Mouse (Mus musculus) hindlimb bud, embryonic 11.5 days (tissue): ENCODE results near the gene Flrt1.
"Not testable (repeated sequence)": the region's sequence is repeated elsewhere in the genome, so short reads cannot be mapped to it uniquely, and the experiment has no call there.

Source experiments
- DNase-seq: peaks from one replicate; pipeline ENCODE4 v3.0.0-alpha.2; 2012; ENCODE audit warnings: low read depth, low spot score; ENCODE audit errors: extremely low spot score

Gene Flrt1

DNA sequence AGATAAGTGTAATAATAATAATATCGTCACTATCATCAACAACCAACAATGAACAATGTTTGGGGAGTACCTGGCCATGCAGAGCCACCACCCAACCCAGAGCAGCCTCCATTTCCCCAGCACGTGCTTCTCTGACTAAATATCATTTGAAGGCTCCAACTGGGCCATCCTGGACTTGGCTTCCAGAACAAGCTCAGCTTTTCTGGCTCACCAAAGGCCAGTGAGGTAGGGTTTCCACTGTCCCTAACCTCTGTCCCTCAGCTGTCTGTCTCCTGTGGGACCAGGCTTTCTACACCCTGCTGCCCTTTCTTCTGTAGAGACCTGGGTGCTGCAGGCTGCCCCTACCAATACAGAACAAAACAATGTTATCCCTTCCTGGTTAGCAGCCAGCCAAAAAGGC is 1.0 kb upstream of the Flrt1 start:
- no peak for DNase-seq

DNA sequence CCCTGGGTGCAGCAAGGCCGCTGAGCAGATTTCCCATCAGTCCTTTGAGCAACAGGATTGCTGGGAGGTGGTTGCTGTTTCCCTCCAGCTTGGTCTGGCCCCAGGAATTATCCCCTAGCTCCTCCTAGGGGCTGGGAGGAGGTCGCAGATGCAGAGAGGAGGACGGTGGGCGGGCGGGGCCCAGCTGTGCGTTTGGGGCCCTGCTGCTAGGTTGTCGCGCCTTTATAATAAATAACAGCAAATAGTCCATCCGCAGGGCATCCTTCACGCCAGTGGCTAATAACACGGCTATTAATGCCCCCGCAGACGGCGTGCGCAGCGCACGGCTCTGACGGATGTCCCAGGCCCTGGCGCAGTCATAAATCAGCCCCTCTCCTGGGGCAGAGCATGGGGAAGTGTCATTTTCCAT is 1.5 kb downstream of the Flrt1 start:
- no peak for DNase-seq

DNA sequence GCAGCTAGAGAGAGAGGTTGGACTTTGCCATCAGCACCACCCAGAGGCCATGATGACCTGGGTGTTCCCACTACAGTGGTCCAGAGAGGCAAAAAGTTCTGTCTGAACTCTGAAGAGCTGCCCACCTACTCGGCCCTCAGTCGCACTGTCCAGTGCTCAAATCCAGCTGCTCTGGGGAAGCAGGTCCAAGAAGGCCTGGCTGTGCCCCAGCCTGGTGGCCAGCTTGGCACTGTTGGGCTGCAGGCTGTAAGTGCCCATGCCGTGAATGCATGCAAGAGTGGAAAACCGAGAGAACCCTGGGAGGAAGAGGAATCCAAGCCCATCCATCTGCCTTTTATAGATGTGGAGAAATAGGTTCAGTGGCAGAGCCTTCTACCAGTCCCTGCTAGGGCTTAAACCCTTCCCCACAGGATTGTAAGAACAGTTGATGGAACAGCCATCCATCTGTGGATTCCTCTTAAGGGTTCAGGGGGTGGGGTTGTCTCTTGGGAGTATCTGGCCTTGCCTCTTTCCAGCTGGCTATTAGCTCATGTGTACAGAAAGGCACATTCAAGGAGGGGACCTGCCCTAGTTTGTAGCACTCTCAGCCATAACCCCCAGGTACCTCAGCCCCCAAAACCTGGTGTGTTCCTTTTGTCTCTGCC is 2.1 kb downstream of the Flrt1 start:
- no peak for DNase-seq

GRCm38 (mm10) chr19:7102039-7102438 is 3.5 kb downstream of the Flrt1 start:
- DNase-seq, result no peak

- DNase-seq, result no peak
Measured at GRCm38 (mm10) chr19:7099620-7100155, 5.8 kb downstream of the Flrt1 start.

- no peak for DNase-seq
Measured at GRCm38 (mm10) chr19:7092756-7093155, 12.8 kb downstream of the Flrt1 start.

- no peak for DNase-seq
Measured at GRCm38 (mm10) chr19:7091448-7092050, 14.0 kb downstream of the Flrt1 start.

DNA sequence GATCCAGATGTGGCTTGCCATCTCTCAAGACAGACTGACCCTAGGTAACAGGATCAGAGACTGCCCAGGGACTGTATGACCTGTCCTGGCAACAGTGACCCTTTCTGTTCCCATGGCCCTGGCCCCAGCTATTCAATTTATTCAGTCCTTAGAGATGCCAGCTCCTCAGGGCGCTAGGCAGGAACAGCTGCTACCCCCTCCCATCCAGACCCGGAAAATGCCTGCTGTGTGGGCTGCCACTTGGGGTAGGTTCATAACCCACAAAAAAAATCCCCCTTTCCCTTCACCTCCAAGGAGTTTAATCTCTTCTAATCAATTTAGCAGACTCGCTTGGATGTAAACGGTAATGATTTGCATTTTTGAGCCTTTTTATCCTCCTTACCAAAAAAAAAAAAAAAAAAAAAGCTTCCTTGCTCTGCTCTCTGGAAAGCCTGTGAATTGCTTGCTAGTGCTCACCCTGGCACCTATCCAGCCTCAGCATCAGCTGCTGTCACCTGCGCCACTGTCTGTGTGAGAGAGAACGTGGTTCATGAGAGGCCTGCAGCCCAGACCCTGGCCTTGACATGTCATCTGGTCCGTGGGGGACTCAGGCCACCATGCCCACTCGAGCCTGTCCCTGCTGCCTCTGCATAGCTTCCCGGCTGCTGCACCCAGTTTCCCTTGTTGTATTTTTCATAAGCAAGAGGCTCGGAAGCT is 15.0 kb downstream of the Flrt1 start:
- DNase-seq, result no peak

DNA sequence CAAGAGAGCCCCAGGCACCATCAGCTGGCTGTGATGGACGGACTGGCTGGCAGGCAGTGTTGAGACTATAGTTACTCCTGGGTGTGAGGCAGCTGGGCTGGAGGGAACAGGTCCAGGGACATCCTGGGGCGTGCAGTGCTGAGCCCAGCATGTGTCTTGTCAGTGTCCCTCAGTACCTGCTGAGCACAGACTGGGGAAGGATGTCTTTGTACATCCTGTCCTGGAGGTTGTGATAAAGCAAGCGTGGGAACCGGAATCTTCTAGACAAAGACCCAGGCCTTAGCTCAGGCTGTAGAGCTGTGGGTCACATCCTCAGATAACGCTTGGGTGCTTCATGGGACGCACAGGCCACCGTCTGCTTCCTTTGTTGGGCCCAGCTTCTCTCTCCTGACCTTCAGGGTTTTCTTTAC is 15.7 kb downstream of the Flrt1 start:
- no peak for DNase-seq

GRCm38 (mm10) chr19:7089050-7089449 is 16.5 kb downstream of the Flrt1 start:
- no peak for DNase-seq

DNA sequence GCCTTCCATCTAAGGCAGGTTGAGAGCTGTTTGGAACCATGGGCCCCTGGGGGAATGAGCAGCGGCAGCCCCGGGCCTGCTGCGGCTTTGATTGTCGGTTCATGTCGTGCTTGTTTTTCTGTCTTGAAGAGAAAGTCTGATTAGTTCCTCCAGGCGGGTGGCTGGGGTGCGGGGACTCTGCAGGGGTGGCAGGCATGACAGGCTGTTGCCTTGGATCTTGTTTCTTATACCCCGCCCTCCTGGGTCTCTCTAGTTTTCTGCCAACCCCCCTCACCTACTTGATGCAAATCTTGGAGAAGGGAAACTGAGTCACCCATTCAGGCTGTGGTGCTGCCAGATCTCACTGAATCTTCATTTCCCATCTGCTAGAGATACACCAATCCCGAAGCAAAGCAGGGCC is 17.0 kb downstream of the Flrt1 start:
- DNase-seq, result no peak

- DNase-seq, result no peak
Measured at GRCm38 (mm10) chr19:7084734-7085133, 20.8 kb downstream of the Flrt1 start.

GRCm38 (mm10) chr19:7083035-7083794 is 22.3 kb downstream of the Flrt1 start:
- DNase-seq, result no peak

GRCm38 (mm10) chr19:7081516-7082266 is 23.8 kb downstream of the Flrt1 start:
- DNase-seq, result no peak

DNA sequence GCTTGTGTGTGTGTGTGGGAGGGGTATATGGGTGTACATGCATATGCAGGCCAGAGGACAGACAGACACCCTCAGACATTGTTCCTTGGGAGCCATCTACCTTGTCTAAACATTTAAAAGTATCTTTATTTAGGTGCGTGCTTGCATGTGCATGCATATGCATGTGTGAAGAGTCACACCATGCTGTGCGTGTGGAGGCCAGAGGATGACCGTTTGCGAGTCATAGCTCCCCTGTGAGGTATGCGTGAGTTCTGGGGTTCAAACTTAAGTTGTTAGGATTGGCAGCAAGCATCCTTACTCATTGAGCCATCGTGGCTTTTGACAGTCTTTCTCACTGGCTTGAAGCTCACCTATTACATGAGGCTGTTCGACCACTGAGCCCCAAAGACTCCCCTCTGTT is 27.3 kb downstream of the Flrt1 start:
- DNase-seq, result no peak

- DNase-seq, result no peak
Measured at GRCm38 (mm10) chr19:7077666-7078065, 27.9 kb downstream of the Flrt1 start.

GRCm38 (mm10) chr19:7075336-7075735 is 30.2 kb downstream of the Flrt1 start:
- DNase-seq, result not testable (repeated sequence)

- DNase-seq, result no peak
Measured at GRCm38 (mm10) chr19:7073997-7074781, 31.3 kb downstream of the Flrt1 start.

- DNase-seq, result no peak
Measured at GRCm38 (mm10) chr19:7072221-7072620, 33.3 kb downstream of the Flrt1 start.

- no peak for DNase-seq
Measured at GRCm38 (mm10) chr19:7070775-7071174, 34.8 kb downstream of the Flrt1 start.
